Mouse (Mus musculus): ENCODE results near the gene Cox20. TPM values are rescaled to one million over a fixed set of nuclear protein-coding genes. Genes with fewer than 3 reads are reported as not detected.
A peak's percentile ranks its signal among the peaks of the same experiment; 100 is the strongest.

Gene Cox20
- polyA plus RNA-seq, 1 experiment from 2014 or later, result 149 TPM

DNA sequence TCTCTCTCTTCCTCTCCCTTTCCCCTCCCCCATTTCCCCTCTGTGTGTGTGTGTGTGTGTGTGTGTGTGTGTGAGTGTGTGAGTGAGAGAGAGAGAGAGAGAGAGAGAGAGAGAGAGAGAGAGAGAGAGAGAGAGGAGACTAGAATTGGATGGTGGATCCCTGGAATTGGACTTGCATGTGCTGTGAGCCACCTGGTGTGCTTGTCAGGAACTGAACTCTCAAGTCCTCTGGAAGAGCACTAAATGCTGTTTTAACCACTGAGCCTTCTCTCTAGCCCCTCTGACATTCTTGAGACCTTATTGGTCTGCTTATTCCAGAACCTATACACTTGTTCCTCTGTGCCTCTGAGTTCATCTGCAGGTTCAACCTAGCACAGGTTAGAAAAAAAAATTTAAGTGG, 32.7 kb downstream of the Cox20 start:
- ATAC-seq (ENCODE audit: insufficient number of reproducible peaks, insufficient read depth, low FRiP score, low read depth), result no peak
- no peak overlapping the region for H3K27ac ChIP-seq (ENCODE audit: low read length)
- no peak overlapping the region for H3K4me2 ChIP-seq (replicated peaks; ENCODE audit: low read depth, low read length)
- no peak overlapping the region for H3K9ac ChIP-seq (replicated peaks; ENCODE audit: low read depth, low read length)
- no peaks in the 10 kb centered on the region for H3K4me1 ChIP-seq (ENCODE audit: control insufficient read depth, insufficient read depth, low read length)
- no peaks in the 10 kb centered on the region for H3K9me3 ChIP-seq (ENCODE audit: control insufficient read depth, low read depth, low read length)
- H3K27me3 ChIP-seq (ENCODE audit: control insufficient read depth, insufficient read depth, low read length), result no peaks in the 10 kb centered on the region
- no peak overlapping the region for H3K4me3 ChIP-seq (ENCODE audit: low read depth, low read length)
- no peaks in the 10 kb centered on the region for H3K36me3 ChIP-seq (ENCODE audit: control insufficient read depth, insufficient read depth, low read length)

- no peak for ATAC-seq (ENCODE audit: insufficient number of reproducible peaks, insufficient read depth, low FRiP score, low read depth)
- Histone ChIP-seq H3K36me3 (ENCODE audit: control insufficient read depth, insufficient read depth, low read length) (no peaks in the 10 kb centered on the region), H3K9ac (replicated peaks; ENCODE audit: low read depth, low read length) (no peak overlapping the region), H3K4me1 (ENCODE audit: control insufficient read depth, insufficient read depth, low read length) (no peaks in the 10 kb centered on the region), H3K9me3 (ENCODE audit: control insufficient read depth, low read depth, low read length) (no peaks in the 10 kb centered on the region), H3K4me3 (ENCODE audit: low read depth, low read length) (no peak overlapping the region), H3K4me2 (replicated peaks; ENCODE audit: low read depth, low read length) (no peak overlapping the region), H3K27ac (ENCODE audit: low read length) (no peak overlapping the region), H3K27me3 (ENCODE audit: control insufficient read depth, insufficient read depth, low read length) (no peaks in the 10 kb centered on the region)
- 62% methylated on average over 3 of the region's 3 CpGs for WGBS
These were observed 35.6 kb downstream of the Cox20 start for GRCm38 (mm10) chr1:178354576-178354975.

DNA sequence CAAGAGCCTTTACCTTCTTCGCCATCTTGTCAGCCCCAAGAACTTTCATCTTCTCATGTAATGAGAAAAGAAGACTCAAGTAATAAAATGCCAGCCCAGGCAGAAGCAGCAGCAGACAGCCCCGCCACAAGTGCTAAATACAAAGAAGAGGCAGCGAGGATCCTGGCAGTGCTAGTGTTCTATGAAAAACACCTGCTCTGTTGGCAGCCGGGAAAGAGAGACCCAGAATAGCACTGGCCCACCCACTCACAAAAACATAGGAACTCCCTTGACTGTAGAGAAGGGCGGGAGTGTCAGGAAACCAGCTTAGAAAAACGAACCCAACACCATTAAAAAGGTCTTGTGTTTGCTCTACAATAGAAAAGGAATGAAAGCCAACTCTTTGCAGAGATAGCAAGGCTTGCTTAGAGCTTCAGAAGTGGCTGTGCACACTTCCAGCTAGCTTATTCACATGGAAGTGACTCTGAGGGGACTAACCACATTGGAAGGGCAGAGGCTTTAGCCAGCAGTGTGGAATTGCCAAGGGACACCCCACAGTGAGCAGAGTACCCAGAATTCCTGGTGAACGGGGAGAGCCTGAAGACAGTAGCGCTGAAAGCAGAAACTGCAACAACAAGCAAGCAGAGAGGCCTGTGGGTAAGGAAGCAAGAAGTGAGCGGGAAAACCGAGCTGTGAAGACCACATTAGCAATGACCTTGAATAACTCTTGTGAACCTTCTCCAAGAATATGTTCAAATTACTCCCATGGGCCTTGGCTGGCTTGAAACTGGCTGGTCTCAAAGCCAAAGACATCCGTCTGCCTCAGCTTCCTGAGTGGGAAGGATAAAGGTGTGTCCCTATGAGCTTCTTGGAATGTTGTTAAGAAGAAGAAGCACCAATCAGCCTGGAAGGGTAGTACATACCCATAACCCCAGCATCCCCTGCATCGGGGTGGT, 39.1 kb downstream of the Cox20 start:
- Histone ChIP-seq H3K27ac (ENCODE audit: low read length) (no peak overlapping the region), H3K4me2 (replicated peaks; ENCODE audit: low read depth, low read length) (no peak overlapping the region), H3K4me1 (ENCODE audit: control insufficient read depth, insufficient read depth, low read length) (no peaks in the 10 kb centered on the region), H3K36me3 (ENCODE audit: control insufficient read depth, insufficient read depth, low read length) (no peaks in the 10 kb centered on the region), H3K9me3 (ENCODE audit: control insufficient read depth, low read depth, low read length) (no peaks in the 10 kb centered on the region), H3K4me3 (ENCODE audit: low read depth, low read length) (no peak overlapping the region), H3K27me3 (ENCODE audit: control insufficient read depth, insufficient read depth, low read length) (no peaks in the 10 kb centered on the region), H3K9ac (replicated peaks; ENCODE audit: low read depth, low read length) (no peak overlapping the region)
- 68% methylated on average over 12 of the region's 12 CpGs for WGBS
- ATAC-seq (ENCODE audit: insufficient number of reproducible peaks, insufficient read depth, low FRiP score, low read depth), result no peak

- no peaks in the 10 kb centered on the region for H3K4me1 ChIP-seq (ENCODE audit: control insufficient read depth, insufficient read depth, low read length)
- H3K4me3 ChIP-seq (ENCODE audit: low read depth, low read length), result no peak overlapping the region
- no peak overlapping the region for H3K4me2 ChIP-seq (replicated peaks; ENCODE audit: low read depth, low read length)
- H3K27me3 ChIP-seq (ENCODE audit: control insufficient read depth, insufficient read depth, low read length), result no peaks in the 10 kb centered on the region
- H3K36me3 ChIP-seq (ENCODE audit: control insufficient read depth, insufficient read depth, low read length), result no peaks in the 10 kb centered on the region
- WGBS, result 84% methylated on average over 11 of the region's 11 CpGs
- ATAC-seq (ENCODE audit: insufficient number of reproducible peaks, insufficient read depth, low FRiP score, low read depth), result no peak
- H3K27ac ChIP-seq (ENCODE audit: low read length), result no peak overlapping the region
- no peaks in the 10 kb centered on the region for H3K9me3 ChIP-seq (ENCODE audit: control insufficient read depth, low read depth, low read length)
- no peak overlapping the region for H3K9ac ChIP-seq (replicated peaks; ENCODE audit: low read depth, low read length)
These were observed 41.3 kb downstream of the Cox20 start for GRCm38 (mm10) chr1:178360264-178360663.

DNA sequence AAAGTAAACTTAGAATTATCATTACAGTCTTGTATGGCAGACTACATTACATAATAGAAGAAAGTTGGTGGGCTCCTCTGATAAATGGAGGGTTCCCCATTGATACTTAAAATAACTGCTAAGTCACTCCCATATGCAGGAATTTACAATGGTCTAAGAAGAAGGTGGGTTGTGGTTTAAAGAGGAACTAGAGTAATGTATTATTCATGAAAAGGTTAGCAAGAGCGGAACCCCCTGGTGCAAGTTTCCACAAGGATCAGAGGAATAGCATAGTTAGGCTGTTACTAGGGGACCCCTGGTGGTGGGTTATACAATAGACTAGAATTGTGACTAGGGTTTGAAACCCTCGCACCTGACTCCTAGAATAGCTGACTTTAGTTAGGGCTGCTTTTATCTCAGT, 41.8 kb downstream of the Cox20 start:
- H3K9me3 ChIP-seq (ENCODE audit: control insufficient read depth, low read depth, low read length), result no peaks in the 10 kb centered on the region
- no peak overlapping the region for H3K9ac ChIP-seq (replicated peaks; ENCODE audit: low read depth, low read length)
- H3K4me1 ChIP-seq (ENCODE audit: control insufficient read depth, insufficient read depth, low read length), result no peaks in the 10 kb centered on the region
- H3K27ac ChIP-seq (ENCODE audit: low read length), result no peak overlapping the region
- no peak overlapping the region for H3K4me3 ChIP-seq (ENCODE audit: low read depth, low read length)
- no peak for ATAC-seq (ENCODE audit: insufficient number of reproducible peaks, insufficient read depth, low FRiP score, low read depth)
- no peaks in the 10 kb centered on the region for H3K27me3 ChIP-seq (ENCODE audit: control insufficient read depth, insufficient read depth, low read length)
- H3K4me2 ChIP-seq (replicated peaks; ENCODE audit: low read depth, low read length), result no peak overlapping the region
- WGBS, result 82% methylated on average over 2 of the region's 2 CpGs
- no peaks in the 10 kb centered on the region for H3K36me3 ChIP-seq (ENCODE audit: control insufficient read depth, insufficient read depth, low read length)

DNA sequence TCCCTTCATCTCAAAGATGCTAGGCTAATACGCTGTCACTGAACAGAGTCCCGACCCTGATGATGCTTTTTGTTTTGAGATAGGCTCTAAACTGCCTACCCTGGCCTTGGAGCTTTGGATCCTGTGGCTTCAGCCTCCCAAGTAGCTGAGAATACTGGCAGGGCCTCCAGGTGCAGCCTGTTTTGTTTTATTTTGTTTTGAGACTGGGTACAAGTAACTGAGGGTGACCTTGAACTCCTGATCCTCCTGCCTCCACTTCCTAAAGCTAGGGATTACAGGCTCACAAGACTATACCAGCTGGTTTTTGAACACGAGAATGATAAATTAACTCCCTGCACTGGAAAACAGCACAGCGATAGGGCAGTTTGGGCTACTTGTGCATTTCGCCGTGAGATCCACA, 46.2 kb downstream of the Cox20 start:
- WGBS, result 69% methylated on average over 6 of the region's 6 CpGs
- H3K27me3 ChIP-seq (ENCODE audit: control insufficient read depth, insufficient read depth, low read length), result no peaks in the 10 kb centered on the region
- no peak overlapping the region for H3K4me3 ChIP-seq (ENCODE audit: low read depth, low read length)
- H3K9me3 ChIP-seq (ENCODE audit: control insufficient read depth, low read depth, low read length), result no peaks in the 10 kb centered on the region
- no peak overlapping the region for H3K27ac ChIP-seq (ENCODE audit: low read length)
- H3K4me2 ChIP-seq (replicated peaks; ENCODE audit: low read depth, low read length), result no peak overlapping the region
- no peaks in the 10 kb centered on the region for H3K36me3 ChIP-seq (ENCODE audit: control insufficient read depth, insufficient read depth, low read length)
- H3K4me1 ChIP-seq (ENCODE audit: control insufficient read depth, insufficient read depth, low read length), result no peaks in the 10 kb centered on the region
- H3K9ac ChIP-seq (replicated peaks; ENCODE audit: low read depth, low read length), result no peak overlapping the region
- ATAC-seq (ENCODE audit: insufficient number of reproducible peaks, insufficient read depth, low FRiP score, low read depth), result no peak

- Histone ChIP-seq H3K9ac (replicated peaks; ENCODE audit: low read depth, low read length) (no peak overlapping the region), H3K27ac (ENCODE audit: low read length) (no peak overlapping the region), H3K4me2 (replicated peaks; ENCODE audit: low read depth, low read length) (no peak overlapping the region; the same call in 1 of the 2 replicates), H3K9me3 (ENCODE audit: control insufficient read depth, low read depth, low read length) (no peaks in the 10 kb centered on the region), H3K4me1 (ENCODE audit: control insufficient read depth, insufficient read depth, low read length) (no peaks in the 10 kb centered on the region), H3K36me3 (ENCODE audit: control insufficient read depth, insufficient read depth, low read length) (no peaks in the 10 kb centered on the region), H3K27me3 (ENCODE audit: control insufficient read depth, insufficient read depth, low read length) (no peaks in the 10 kb centered on the region), H3K4me3 (ENCODE audit: low read depth, low read length) (no peak overlapping the region)
- 61% methylated on average over 6 of the region's 6 CpGs for WGBS
- ATAC-seq (ENCODE audit: insufficient number of reproducible peaks, insufficient read depth, low FRiP score, low read depth), result no peak
These were observed 49.2 kb downstream of the Cox20 start for GRCm38 (mm10) chr1:178368121-178368520.

- peak overlapping the region; percentile 11; the same call in 1 of the 2 replicates for H3K9ac ChIP-seq (replicated peaks; ENCODE audit: low read depth, low read length)
- no peaks in the 10 kb centered on the region for H3K27me3 ChIP-seq (ENCODE audit: control insufficient read depth, insufficient read depth, low read length)
- H3K9me3 ChIP-seq (ENCODE audit: control insufficient read depth, low read depth, low read length), result no peaks in the 10 kb centered on the region
- peak; percentile 94 for ATAC-seq (ENCODE audit: insufficient number of reproducible peaks, insufficient read depth, low FRiP score, low read depth)
- H3K4me2 ChIP-seq (replicated peaks; ENCODE audit: low read depth, low read length), result peak overlapping the region; percentile 70
- H3K4me1 ChIP-seq (ENCODE audit: control insufficient read depth, insufficient read depth, low read length), result no peaks in the 10 kb centered on the region
- H3K4me3 ChIP-seq (ENCODE audit: low read depth, low read length), result peak overlapping the region; percentile 42
- WGBS, result 2% methylated on average over 36 of the region's 36 CpGs
- H3K27ac ChIP-seq (ENCODE audit: low read length), result peak overlapping the region; percentile 63; the same call in 1 of the 2 replicates
- no peaks in the 10 kb centered on the region for H3K36me3 ChIP-seq (ENCODE audit: control insufficient read depth, insufficient read depth, low read length)
These were observed 49.8 kb downstream of the Cox20 start for GRCm38 (mm10) chr1:178368548-178369271.
